Mouse (Mus musculus): ENCODE data around the gene Glyctk. TPM values are rescaled to one million over a fixed set of nuclear protein-coding genes. Genes with fewer than 3 reads are reported as not detected.

Glyctk gene
- polyA plus RNA-seq, 1 experiment from 2014 or later: 1.5 TPM

- no peak for DNase-seq
- H3K27me3 ChIP-seq (ENCODE audit: insufficient read depth, low read length): no peaks in the 10 kb centered on the region
- no peaks in the 10 kb centered on the region for H3K4me1 ChIP-seq (ENCODE audit: insufficient read depth)
- no peak overlapping the region for H3K4me2 ChIP-seq
- no peaks in the 10 kb centered on the region for H3K36me3 ChIP-seq (ENCODE audit: insufficient read depth)
- H3K9me3 ChIP-seq (ENCODE audit: low read depth, low read length): no peaks in the 10 kb centered on the region
- TF ChIP-seq CTCF (IDR thresholded peaks at IDR 0.05; ENCODE audit: low read depth): no peak
- H3K9ac ChIP-seq: no peak overlapping the region
- H3K27ac ChIP-seq (ENCODE audit: low read depth): no peak overlapping the region
- ATAC-seq (ENCODE audit: insufficient read depth): no peak
- H3K4me3 ChIP-seq (ENCODE audit: low read depth, low read length): no peak overlapping the region
- 72% methylated on average over 7 of the region's 7 CpGs for WGBS
Observed at GRCm38 (mm10) chr9:106130250-106130649, 27.7 kb downstream of the Glyctk start.

- Histone ChIP-seq H3K36me3 (ENCODE audit: insufficient read depth) (no peaks in the 10 kb centered on the region), H3K27me3 (ENCODE audit: insufficient read depth, low read length) (no peaks in the 10 kb centered on the region), H3K4me3 (ENCODE audit: low read depth, low read length) (no peak overlapping the region), H3K9ac (no peak overlapping the region), H3K9me3 (ENCODE audit: low read depth, low read length) (no peaks in the 10 kb centered on the region), H3K27ac (ENCODE audit: low read depth) (no peak overlapping the region), H3K4me2 (no peak overlapping the region), H3K4me1 (ENCODE audit: insufficient read depth) (no peaks in the 10 kb centered on the region)
- ATAC-seq (ENCODE audit: insufficient read depth): no peak
- TF ChIP-seq CTCF (IDR thresholded peaks at IDR 0.05; ENCODE audit: low read depth): no peak
- no peak for DNase-seq
- WGBS: 63% methylated on average over 2 of the region's 2 CpGs
Observed at GRCm38 (mm10) chr9:106129072-106129471, 28.9 kb downstream of the Glyctk start.

GRCm38 (mm10) chr9:106126786-106127251 lies 31.1 kb downstream of the Glyctk start:
- TF ChIP-seq CTCF (IDR thresholded peaks at IDR 0.05; ENCODE audit: low read depth): no peak
- H3K4me1 ChIP-seq (ENCODE audit: insufficient read depth): no peaks in the 10 kb centered on the region
- ATAC-seq (ENCODE audit: insufficient read depth): no peak
- no peak overlapping the region for H3K9ac ChIP-seq
- DNase-seq: peak; percentile 14
- no peaks in the 10 kb centered on the region for H3K9me3 ChIP-seq (ENCODE audit: low read depth, low read length)
- H3K4me2 ChIP-seq: no peak overlapping the region
- WGBS: 43% methylated on average over 2 of the region's 2 CpGs
- H3K4me3 ChIP-seq (ENCODE audit: low read depth, low read length): no peak overlapping the region
- no peaks in the 10 kb centered on the region for H3K27me3 ChIP-seq (ENCODE audit: insufficient read depth, low read length)
- no peaks in the 10 kb centered on the region for H3K36me3 ChIP-seq (ENCODE audit: insufficient read depth)
- no peak overlapping the region for H3K27ac ChIP-seq (ENCODE audit: low read depth)

- Histone ChIP-seq H3K4me1 (ENCODE audit: insufficient read depth) (no peaks in the 10 kb centered on the region), H3K27ac (ENCODE audit: low read depth) (no peak overlapping the region), H3K4me3 (ENCODE audit: low read depth, low read length) (no peak overlapping the region), H3K4me2 (no peak overlapping the region), H3K9ac (no peak overlapping the region), H3K27me3 (ENCODE audit: insufficient read depth, low read length) (no peaks in the 10 kb centered on the region), H3K9me3 (ENCODE audit: low read depth, low read length) (no peaks in the 10 kb centered on the region), H3K36me3 (ENCODE audit: insufficient read depth) (no peaks in the 10 kb centered on the region)
- WGBS: 44% methylated on average over 4 of the region's 4 CpGs
- DNase-seq: peak; percentile 47
- TF ChIP-seq CTCF (IDR thresholded peaks at IDR 0.05; ENCODE audit: low read depth): peak; percentile 77
- no peak; the same call in 1 of the 2 replicates for ATAC-seq (ENCODE audit: insufficient read depth)
Observed at GRCm38 (mm10) chr9:106123599-106123998, 34.3 kb downstream of the Glyctk start.

GRCm38 (mm10) chr9:106119075-106119474 lies 38.9 kb downstream of the Glyctk start:
- TF ChIP-seq CTCF (IDR thresholded peaks at IDR 0.05; ENCODE audit: low read depth): no peak
- no peak for DNase-seq
- no peaks in the 10 kb centered on the region for H3K36me3 ChIP-seq (ENCODE audit: insufficient read depth)
- H3K27me3 ChIP-seq (ENCODE audit: insufficient read depth, low read length): no peaks in the 10 kb centered on the region
- H3K27ac ChIP-seq (ENCODE audit: low read depth): no peak overlapping the region
- whole genome bisulfite sequencing: 66% methylated on average over 9 of the region's 9 CpGs
- H3K9ac ChIP-seq: no peak overlapping the region
- H3K4me2 ChIP-seq: no peak overlapping the region
- H3K4me3 ChIP-seq (ENCODE audit: low read depth, low read length): no peak overlapping the region
- no peaks in the 10 kb centered on the region for H3K9me3 ChIP-seq (ENCODE audit: low read depth, low read length)
- no peaks in the 10 kb centered on the region for H3K4me1 ChIP-seq (ENCODE audit: insufficient read depth)
- ATAC-seq (ENCODE audit: insufficient read depth): no peak

- Histone ChIP-seq H3K27ac (ENCODE audit: low read depth) (no peak overlapping the region), H3K27me3 (ENCODE audit: insufficient read depth, low read length) (no peaks in the 10 kb centered on the region), H3K4me2 (no peak overlapping the region), H3K9ac (no peak overlapping the region), H3K36me3 (ENCODE audit: insufficient read depth) (no peaks in the 10 kb centered on the region), H3K4me3 (ENCODE audit: low read depth, low read length) (no peak overlapping the region), H3K9me3 (ENCODE audit: low read depth, low read length) (no peaks in the 10 kb centered on the region), H3K4me1 (ENCODE audit: insufficient read depth) (no peaks in the 10 kb centered on the region)
- DNase-seq (no peak), ATAC-seq (ENCODE audit: insufficient read depth) (no peak)
- 29% methylated on average over 13 of the region's 13 CpGs for WGBS
- TF ChIP-seq CTCF (IDR thresholded peaks at IDR 0.05; ENCODE audit: low read depth): no peak
Observed at GRCm38 (mm10) chr9:106115801-106116424, 42.0 kb downstream of the Glyctk start.

GRCm38 (mm10) chr9:106112770-106113423 lies 45.0 kb downstream of the Glyctk start:
- Histone ChIP-seq H3K9me3 (ENCODE audit: low read depth, low read length) (no peaks in the 10 kb centered on the region), H3K4me3 (ENCODE audit: low read depth, low read length) (no peak overlapping the region), H3K4me2 (no peak overlapping the region), H3K36me3 (ENCODE audit: insufficient read depth) (no peaks in the 10 kb centered on the region), H3K4me1 (ENCODE audit: insufficient read depth) (no peaks in the 10 kb centered on the region), H3K9ac (no peak overlapping the region), H3K27me3 (ENCODE audit: insufficient read depth, low read length) (no peaks in the 10 kb centered on the region), H3K27ac (ENCODE audit: low read depth) (no peak overlapping the region)
- peak; percentile 95 for TF ChIP-seq CTCF (IDR thresholded peaks at IDR 0.05; ENCODE audit: low read depth)
- 29% methylated on average over 10 of the region's 10 CpGs for WGBS
- ATAC-seq (ENCODE audit: insufficient read depth) (peak; percentile 44), DNase-seq (peak; percentile 87)
